In genomic region chr9:21030055-21030600, GRCm38 (mm10) we compare ENCODE assay signal across 9 mouse cellular contexts. TPM values are rescaled to one million over a fixed set of nuclear protein-coding genes. Genes with fewer than 3 reads are reported as not detected.
DNase-seq lines count a peak whose midpoint lies in the region; ATAC-seq and TF ChIP-seq lines count a peak whose summit lies in the region.
"Had no signal": no experiment of that assay in that cellular context is flagged by ENCODE, and none has a peak within 500 bp of the region (broad histone marks: within the 10 kb centered on the region; RNA-seq: fewer than 3 reads in every experiment).

No protein-coding gene starts in this region.

- TF ChIP-seq CTCF in kidney, postnatal 0 days (IDR thresholded peaks at IDR 0.05; ENCODE audit: low read depth), result no peak

- 0 out of 2 replicates have a peak overlapping the region, but pooled peaks have one; percentile 6 for H3K4me3 ChIP-seq in kidney, postnatal 0 days (replicated peaks; ENCODE audit: low read depth, low read length)
- peak overlapping the region; percentile 57 for H3K4me3 ChIP-seq in embryonic facial prominence, embryonic 10.5 days
- H3K4me3 ChIP-seq in intestine, embryonic 14.5 days (ENCODE audit: low read depth, low read length), result peak overlapping the region; percentile 43; the same call in 1 of the 2 replicates
- peak overlapping the region; percentile 45 for H3K4me3 ChIP-seq in myocyte

- H3K79me2 ChIP-seq in myocyte (ENCODE audit: control insufficient read depth, insufficient read depth), result no peaks in the 10 kb centered on the region

- 29% methylated on average over 22 of the region's 22 CpGs for WGBS in kidney, postnatal 0 days
- WGBS in embryonic facial prominence, embryonic 10.5 days, result 21% methylated on average over 22 of the region's 22 CpGs
- WGBS in intestine, embryonic 14.5 days, result 26% methylated on average over 22 of the region's 22 CpGs

- peaks cover 22% of the 10 kb centered on the region for H3K27me3 ChIP-seq in kidney, postnatal 0 days (ENCODE audit: insufficient read depth, low read length)
- peaks cover 100% of the 10 kb centered on the region for H3K27me3 ChIP-seq in embryonic facial prominence, embryonic 10.5 days (replicated peaks; ENCODE audit: low read depth, poor library complexity, severe bottlenecking)
- H3K27me3 ChIP-seq in intestine, embryonic 14.5 days (replicated peaks; ENCODE audit: control insufficient read depth, insufficient read depth, low read length), result peaks cover 52% of the 10 kb centered on the region
- peaks cover 4% of the 10 kb centered on the region for H3K27me3 ChIP-seq in myocyte (ENCODE audit: control insufficient read depth, insufficient read depth, insufficient read length)

- no peak for ATAC-seq in kidney, postnatal 0 days (replicated peaks; ENCODE audit: low FRiP score, low read depth)
- no peak for ATAC-seq in intestine, embryonic 14.5 days (replicated peaks; ENCODE audit: low FRiP score, low TSS enrichment, low read depth)

- H3K27ac ChIP-seq in kidney, postnatal 0 days, result no peak overlapping the region
- no peak overlapping the region for H3K27ac ChIP-seq in embryonic facial prominence, embryonic 10.5 days (replicated peaks)
- H3K27ac ChIP-seq in intestine, embryonic 14.5 days (ENCODE audit: low read depth), result no peak overlapping the region

- peaks cover 25% of the 10 kb centered on the region for H3K4me1 ChIP-seq in kidney, postnatal 0 days (replicated peaks; ENCODE audit: insufficient read depth, low read length)
- peaks cover 63% of the 10 kb centered on the region for H3K4me1 ChIP-seq in embryonic facial prominence, embryonic 10.5 days
- peaks cover 34% of the 10 kb centered on the region for H3K4me1 ChIP-seq in intestine, embryonic 14.5 days (replicated peaks; ENCODE audit: control insufficient read depth, insufficient read depth, low read length)

- H3K9me3 ChIP-seq in kidney, postnatal 0 days (replicated peaks; ENCODE audit: low read length), result no peaks in the 10 kb centered on the region
- H3K9me3 ChIP-seq in embryonic facial prominence, embryonic 10.5 days, result no peaks in the 10 kb centered on the region
- no peaks in the 10 kb centered on the region for H3K9me3 ChIP-seq in intestine, embryonic 14.5 days (ENCODE audit: control insufficient read depth, low read length)

- H3ac ChIP-seq in myocyte (ENCODE audit: control insufficient read depth, insufficient read length), result no peak overlapping the region

- no peak for TF ChIP-seq POLR2A in myocyte (IDR thresholded peaks at IDR 0.05; ENCODE audit: insufficient read length, low read depth)

- DNase-seq in kidney, postnatal 0 days (ENCODE audit: low spot score), result no peak
- DNase-seq in kidney, postnatal 25 days, result no peak
- no peak for DNase-seq in embryonic facial prominence, embryonic 10.5 days (ENCODE audit: low spot score)
- no peak for DNase-seq in intestine, embryonic 14.5 days (ENCODE audit: low spot score)
- no peak for DNase-seq in urinary bladder, postnatal 25 days (ENCODE audit: low spot score)
- DNase-seq in kidney, postnatal 36 days, result no peak
- no peak for DNase-seq in adrenal gland, adult 8-10 months

- H3K9ac ChIP-seq in kidney, postnatal 0 days (ENCODE audit: low read depth, low read length), result no peak overlapping the region
- H3K9ac ChIP-seq in intestine, embryonic 14.5 days (ENCODE audit: low read length), result no peak overlapping the region

- peak overlapping the region; percentile 93 for H3K4me2 ChIP-seq in kidney, postnatal 0 days (ENCODE audit: low read length)
- peak overlapping the region; percentile 98 for H3K4me2 ChIP-seq in intestine, embryonic 14.5 days (ENCODE audit: low read length)
- peak overlapping the region; percentile 100 for H3K4me2 ChIP-seq in myocyte (ENCODE audit: low read depth)

- H3K36me3 ChIP-seq in kidney, postnatal 0 days (ENCODE audit: insufficient read depth, low read length), result no peaks in the 10 kb centered on the region
- H3K36me3 ChIP-seq in embryonic facial prominence, embryonic 10.5 days (replicated peaks), result no peaks in the 10 kb centered on the region
- H3K36me3 ChIP-seq in intestine, embryonic 14.5 days (ENCODE audit: control insufficient read depth, insufficient read depth, low read length), result no peaks in the 10 kb centered on the region
- no peaks in the 10 kb centered on the region for H3K36me3 ChIP-seq in myocyte (ENCODE audit: control insufficient read depth, insufficient read depth)

TF ChIP-seq in myocyte, 11 proteins besides CTCF, POLR2A, EP300 and RAD21:
- TF ChIP-seq MAX (IDR thresholded peaks at IDR 0.05; ENCODE audit: low read depth) (no peak), MYOG (IDR thresholded peaks at IDR 0.05; ENCODE audit: control insufficient read depth in 1 of 3, insufficient read depth in 1 of 3, insufficient read length in 2 of 3, low read depth in 2 of 3) (no peak), TCF3 (IDR thresholded peaks at IDR 0.05; ENCODE audit: insufficient read length, low read depth) (no peak), POLR2AphosphoS2 (IDR thresholded peaks at IDR 0.05; ENCODE audit: insufficient read length, low read depth) (no peak), USF1 (IDR thresholded peaks at IDR 0.05; ENCODE audit: low read depth) (no peak), MYOD1 (IDR thresholded peaks at IDR 0.05; ENCODE audit: control insufficient read depth in 1 of 3, insufficient read length in 2 of 3, low read depth in 2 of 3) (no peak), TCF12 (IDR thresholded peaks at IDR 0.05; ENCODE audit: insufficient read depth, poor library complexity, severe bottlenecking) (no peak), CEBPB (IDR thresholded peaks at IDR 0.05; ENCODE audit: insufficient read depth, poor library complexity, severe bottlenecking) (no peak), REST (IDR thresholded peaks at IDR 0.05; ENCODE audit: insufficient read depth, insufficient read length) (no peak), E2F4 (IDR thresholded peaks at IDR 0.05; ENCODE audit: insufficient read depth) (no peak), SRF (IDR thresholded peaks at IDR 0.05; ENCODE audit: control insufficient read depth, insufficient read length, low read depth) (no peak)
TF ChIP-seq in myocyte: peak in this region for 0.

RNA-seq across cellular contexts. Expression of gene Icam4, which starts 1.0 kb away (rescaled TPM):
- 0.26 and 0.50 TPM in 2 replicates for polyA plus RNA-seq in kidney, postnatal 0 days (2015; fragmentation: Nextera tagmentation; extraction: Ambion mirVana)
- polyA plus RNA-seq in embryonic facial prominence, embryonic 10.5 days (2016; fragmentation: Nextera tagmentation; extraction: Ambion mirVana), result 3.8 and 5.1 TPM in 2 replicates
- 0.96 TPM in 1 of 2 replicates, not detected in the other for polyA plus RNA-seq in intestine, embryonic 14.5 days (2014; fragmentation: Nextera tagmentation; extraction: Ambion mirVana)
- polyA plus RNA-seq in myocyte (2012; fragmentation: generic; extraction: Trizol), result 0.73 TPM
- 1 to 10 TPM; 1.6 to 7.8 (median 5.4) TPM for total RNA-seq in adrenal gland, adult 8-10 months (2022)
- total RNA-seq: neutrophil, adult 5-6 weeks had no signal

RNA-seq across cellular contexts. Expression of gene Icam5, which starts 1.7 kb away (rescaled TPM):
- 0.21 and 0.27 TPM in 2 replicates for polyA plus RNA-seq in kidney, postnatal 0 days (2015; fragmentation: Nextera tagmentation; extraction: Ambion mirVana)
- not detected in 2 replicates for polyA plus RNA-seq in embryonic facial prominence, embryonic 10.5 days (2016; fragmentation: Nextera tagmentation; extraction: Ambion mirVana)
- polyA plus RNA-seq in intestine, embryonic 14.5 days (2014; fragmentation: Nextera tagmentation; extraction: Ambion mirVana), result 0.12 TPM in 2 replicates
- polyA plus RNA-seq in myocyte (2012; fragmentation: generic; extraction: Trizol), result 0.25 TPM
- under 1 TPM; 0.23 to 0.94 (median 0.50) TPM for total RNA-seq in adrenal gland, adult 8-10 months (2022)
- total RNA-seq: neutrophil, adult 5-6 weeks had no signal

RNA-seq across cellular contexts. Expression of gene Icam1, which starts 14.3 kb away (rescaled TPM):
- polyA plus RNA-seq in kidney, postnatal 0 days (2015; fragmentation: Nextera tagmentation; extraction: Ambion mirVana), result 12.3 and 13.4 TPM in 2 replicates
- polyA plus RNA-seq in embryonic facial prominence, embryonic 10.5 days (2016; fragmentation: Nextera tagmentation; extraction: Ambion mirVana), result 5.9 and 6.0 TPM in 2 replicates
- 11.4 and 11.8 TPM in 2 replicates for polyA plus RNA-seq in intestine, embryonic 14.5 days (2014; fragmentation: Nextera tagmentation; extraction: Ambion mirVana)
- polyA plus RNA-seq in myocyte (2012; fragmentation: generic; extraction: Trizol), result 0.06 TPM
- total RNA-seq in adrenal gland, adult 8-10 months (2022), result 10 to 100 TPM; 14.9 to 33.1 (median 22.2) TPM

RNA-seq across cellular contexts. Expression of gene Mrpl4, which starts 27.6 kb away (rescaled TPM):
- polyA plus RNA-seq in kidney, postnatal 0 days (2015; fragmentation: Nextera tagmentation; extraction: Ambion mirVana), result 155 and 158 TPM in 2 replicates
- polyA plus RNA-seq in embryonic facial prominence, embryonic 10.5 days (2016; fragmentation: Nextera tagmentation; extraction: Ambion mirVana), result 154 and 161 TPM in 2 replicates
- polyA plus RNA-seq in intestine, embryonic 14.5 days (2014; fragmentation: Nextera tagmentation; extraction: Ambion mirVana), result 151 and 155 TPM in 2 replicates
- 110 TPM for polyA plus RNA-seq in myocyte (2012; fragmentation: generic; extraction: Trizol)
- 100 to 1,000 TPM; 124 to 131 (median 129) TPM for total RNA-seq in adrenal gland, adult 8-10 months (2022)

RNA-seq across cellular contexts. Expression of gene Zglp1, which starts 36.8 kb away (rescaled TPM):
- 0.29 TPM in 1 of 2 replicates, not detected in the other for polyA plus RNA-seq in kidney, postnatal 0 days (2015; fragmentation: Nextera tagmentation; extraction: Ambion mirVana)
- polyA plus RNA-seq in embryonic facial prominence, embryonic 10.5 days (2016; fragmentation: Nextera tagmentation; extraction: Ambion mirVana), result 0.70 and 1.8 TPM in 2 replicates
- polyA plus RNA-seq in intestine, embryonic 14.5 days (2014; fragmentation: Nextera tagmentation; extraction: Ambion mirVana), result 1.3 TPM in 1 of 2 replicates, not detected in the other
- 0.26 TPM for polyA plus RNA-seq in myocyte (2012; fragmentation: generic; extraction: Trizol)
- under 1 TPM in 1 of 4 experiments, not detected in 3; 0.70 TPM for total RNA-seq in adrenal gland, adult 8-10 months (2022)
- total RNA-seq: neutrophil, adult 5-6 weeks had no signal

Comparison
In these comparisons a context has a peak if more than half of its experiments do, and no peak if none do; other contexts are left out.
1. H3K4me3 ChIP-seq: peak in every context shown above with its lines; median percentile 57 in embryonic facial prominence, embryonic 10.5 days; 45 in myocyte; 43 in intestine, embryonic 14.5 days; 6 in kidney, postnatal 0 days.